Mouse (Mus musculus) embryonic facial prominence, embryonic 14.5 days (tissue): ENCODE measurements at regions not wholly inside any gene's neighbourhood (a gene's known extent, or its start where the extent isn't known, plus 50 kb on each side); places are given as distances from the start of the nearest gene placed in this dataset.

ENCODE experiments used
- ATAC-seq: fragments of 200-750 bp; cut with Nextera tagmentation; 2 replicates; pipeline ENCODE4 v1.8.0; 2017; ENCODE audit warnings: low read depth, moderate number of reproducible peaks, moderate TSS enrichment
- DNase-seq: peaks from one replicate; pipeline ENCODE4 v3.0.0-alpha.2; 2015; ENCODE audit warnings: low spot score
- H3K27ac ChIP-seq: fragments of 300-500 bp; sonication (generic); replicated peaks from 2 replicates; pipeline ENCODE4 v1.5.1; 2014; ENCODE audit warnings: low read depth, mild to moderate bottlenecking, low read length, moderate library complexity
- H3K27me3 ChIP-seq: fragments of 300-500 bp; sonication (generic); replicated peaks from 2 replicates; pipeline ENCODE4 v1.6.1; 2014; ENCODE audit warnings: low read length; ENCODE audit not compliant: control insufficient read depth, insufficient read depth
- H3K36me3 ChIP-seq: fragments of 300-500 bp; sonication (generic); 2 replicates; pipeline ENCODE4 v1.6.1; 2014; ENCODE audit warnings: low read length, mixed read lengths; ENCODE audit not compliant: control insufficient read depth, insufficient read depth
- H3K4me1 ChIP-seq: fragments of 300-500 bp; sonication (generic); 2 replicates; pipeline ENCODE4 v1.6.1; 2014; ENCODE audit warnings: antibody characterized with exemption, low read length; ENCODE audit not compliant: control insufficient read depth, insufficient read depth
- H3K4me2 ChIP-seq: fragments of 300-500 bp; sonication (generic); 2 replicates; pipeline ENCODE4 v1.6.1; 2014; ENCODE audit warnings: low read depth, mild to moderate bottlenecking, low read length, moderate library complexity, mixed read lengths
- H3K4me3 ChIP-seq: fragments of 300-500 bp; sonication (generic); 2 replicates; pipeline ENCODE4 v1.5.1; 2014; ENCODE audit warnings: low read depth, mild to moderate bottlenecking, low read length
- H3K9ac ChIP-seq: fragments of 300-500 bp; sonication (generic); 2 replicates; pipeline ENCODE4 v1.6.1; 2014; ENCODE audit warnings: low read depth, mild to moderate bottlenecking, low read length, moderate library complexity, mixed read lengths
- H3K9me3 ChIP-seq: fragments of 300-500 bp; sonication (generic); 2 replicates; pipeline ENCODE4 v1.6.1; 2016; ENCODE audit warnings: low read length; ENCODE audit not compliant: control insufficient read depth
- WGBS: fragments of 180-500 bp; shearing (Covaris S2); extraction: QIAGEN DNeasy Blood & Tissue Kit; methylation state at CpG from one replicate; pipeline ENCODE4 v1.1.7; 2014; 5-methylcytosine and 5-hydroxymethylcytosine counted together

DNA sequence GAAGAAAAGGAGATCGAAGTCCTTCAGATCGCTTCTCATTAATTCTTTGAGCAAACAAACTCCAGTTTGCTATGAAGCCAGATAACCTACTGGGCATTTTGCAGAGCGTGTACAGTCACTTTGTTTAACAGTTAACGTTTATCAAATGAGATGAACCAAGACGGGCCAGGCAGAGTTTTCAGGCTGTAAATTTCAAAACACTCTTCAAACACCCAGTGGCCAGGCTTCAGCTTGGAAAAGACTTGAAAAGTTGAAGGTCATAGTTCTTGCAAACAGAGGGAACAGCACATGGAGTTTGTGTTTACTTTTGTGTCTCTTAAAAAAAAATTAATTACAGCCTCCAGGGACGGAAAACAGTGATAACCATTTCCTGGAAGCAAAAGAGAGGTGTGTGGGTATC is 164.2 kb upstream of the Gm5148 start:
- 53% methylated on average over 6 of the region's 6 CpGs for WGBS
- Histone ChIP-seq H3K9ac (no peak overlapping the region), H3K27ac (no peak overlapping the region), H3K27me3 (no peaks in the 10 kb centered on the region), H3K4me3 (no peak overlapping the region), H3K9me3 (0 out of 2 replicates have a peak, but pooled peaks cover 4% of the 10 kb centered on the region), H3K36me3 (no peaks in the 10 kb centered on the region), H3K4me1 (peaks cover 4% of the 10 kb centered on the region), H3K4me2 (no peak overlapping the region)
- ATAC-seq (no peak), DNase-seq (no peak)

DNA sequence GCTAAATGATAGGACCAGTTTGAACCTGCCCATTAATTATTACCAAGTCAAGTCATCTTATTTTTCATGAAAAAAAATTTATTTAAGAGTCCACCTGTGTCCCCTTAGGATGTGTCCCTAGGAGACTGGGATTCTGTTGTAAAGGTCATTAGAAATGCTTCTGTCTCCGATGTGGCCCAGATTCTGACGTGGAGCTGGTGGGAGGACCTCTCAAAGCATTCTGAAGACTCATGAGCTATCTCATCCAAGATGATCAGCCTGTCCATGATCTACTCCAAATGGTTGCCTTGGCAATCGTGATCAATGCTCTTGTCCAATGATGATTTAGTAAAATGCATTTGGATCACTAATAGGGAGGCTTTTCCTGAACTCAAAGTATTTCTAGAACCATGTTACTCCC is 163.4 kb upstream of the Gm5148 start:
- DNase-seq (no peak), ATAC-seq (no peak)
- Histone ChIP-seq H3K27ac (no peak overlapping the region), H3K4me3 (no peak overlapping the region), H3K4me2 (no peak overlapping the region), H3K4me1 (peaks cover 4% of the 10 kb centered on the region), H3K9me3 (0 out of 2 replicates have a peak, but pooled peaks cover 3% of the 10 kb centered on the region), H3K9ac (no peak overlapping the region), H3K36me3 (no peaks in the 10 kb centered on the region), H3K27me3 (no peaks in the 10 kb centered on the region)
- 77% methylated on average over 3 of the region's 3 CpGs for WGBS

DNA sequence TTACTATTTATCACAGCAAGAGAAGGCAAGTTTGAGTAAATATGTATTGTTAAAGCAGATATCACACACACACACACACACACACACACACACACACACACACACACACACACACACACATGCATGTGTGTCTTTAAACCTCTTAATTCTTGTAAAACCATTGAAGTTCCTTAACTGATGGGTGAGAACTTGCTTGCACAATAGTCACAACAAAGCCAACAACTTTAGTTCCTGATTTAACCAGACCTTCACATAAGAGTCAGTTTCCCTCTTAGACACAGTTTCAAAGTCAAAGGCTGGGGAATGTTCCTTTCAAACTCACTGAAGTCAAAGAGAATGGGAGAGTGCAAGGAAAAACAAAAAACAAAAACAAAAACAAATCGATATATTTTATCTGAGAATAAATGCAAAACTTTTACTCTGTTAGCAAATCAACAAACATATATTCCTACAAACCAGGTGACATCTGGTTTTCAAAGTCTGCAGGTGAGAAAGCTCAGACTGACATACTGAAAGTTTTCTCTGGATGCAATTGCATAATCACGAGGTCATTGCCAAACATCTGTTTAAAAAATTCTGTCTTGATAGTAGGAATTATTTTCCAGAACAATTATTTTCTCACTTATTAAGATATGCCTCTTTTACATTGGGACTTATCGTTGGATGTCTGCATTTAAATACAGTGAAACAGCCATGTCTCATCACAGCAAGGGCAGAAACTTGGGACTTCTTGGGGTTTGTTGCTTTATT is 162.6 kb upstream of the Gm5148 start:
- H3K36me3 ChIP-seq, result no peaks in the 10 kb centered on the region
- ATAC-seq (no peak), DNase-seq (no peak)
- H3K4me1 ChIP-seq, result peaks cover 4% of the 10 kb centered on the region
- 80% methylated on average over 3 of the region's 3 CpGs for WGBS
- no peaks in the 10 kb centered on the region for H3K9me3 ChIP-seq
- H3K9ac ChIP-seq, result no peak overlapping the region
- H3K27me3 ChIP-seq, result no peaks in the 10 kb centered on the region
- H3K4me2 ChIP-seq, result no peak overlapping the region
- no peak overlapping the region for H3K4me3 ChIP-seq
- H3K27ac ChIP-seq, result no peak overlapping the region

DNA sequence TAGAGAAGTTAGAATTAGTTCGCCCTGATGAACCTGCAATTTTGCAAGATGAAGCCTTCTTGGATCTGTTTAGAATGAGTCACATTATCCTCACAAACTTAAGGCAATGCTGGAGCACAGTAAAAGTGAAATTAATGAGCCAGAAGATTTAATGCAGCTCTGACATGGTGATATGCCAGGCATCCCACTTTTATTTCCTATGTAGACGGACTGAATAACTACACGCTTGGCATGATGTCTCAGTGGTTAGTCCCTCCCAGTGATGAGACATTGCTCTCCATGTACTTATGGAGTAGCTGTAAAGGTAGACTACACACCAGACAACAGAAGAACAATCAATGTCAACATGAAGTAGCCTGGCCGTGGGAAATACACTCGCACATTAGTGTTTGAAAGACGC is 161.5 kb upstream of the Gm5148 start:
- WGBS, result 83% methylated on average over 6 of the region's 6 CpGs
- peaks cover 4% of the 10 kb centered on the region for H3K4me1 ChIP-seq

DNA sequence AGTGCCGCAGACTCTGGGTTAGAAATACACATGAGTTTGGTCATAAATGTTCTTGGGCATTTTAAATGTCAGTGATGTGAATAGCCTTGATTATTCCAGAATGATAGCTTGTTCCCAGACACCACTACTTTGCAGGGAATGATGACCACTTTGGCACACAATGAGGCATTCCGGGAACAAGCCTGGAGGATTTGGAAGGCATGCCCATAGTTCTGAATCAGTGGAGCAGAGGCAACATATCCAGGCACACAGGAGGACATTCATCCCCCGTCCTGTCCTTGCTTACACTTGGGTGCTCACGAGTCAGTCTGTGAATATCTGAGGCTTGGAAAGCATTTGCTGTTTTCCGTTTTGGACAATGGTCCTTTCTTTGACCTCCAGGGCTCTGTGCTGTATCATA is 158.1 kb upstream of the Gm5148 start:
- Histone ChIP-seq H3K36me3 (no peaks in the 10 kb centered on the region), H3K9ac (no peak overlapping the region), H3K4me1 (no peaks in the 10 kb centered on the region), H3K4me3 (no peak overlapping the region), H3K9me3 (no peaks in the 10 kb centered on the region), H3K4me2 (no peak overlapping the region), H3K27ac (no peak overlapping the region), H3K27me3 (no peaks in the 10 kb centered on the region)
- no peak for DNase-seq
- WGBS, result 62% methylated on average over 5 of the region's 5 CpGs
- ATAC-seq, result no peak

More for the DNA sequence above, 161.5 kb upstream of the Gm5148 start:
- no peak overlapping the region for H3K9ac ChIP-seq
- H3K9me3 ChIP-seq, result no peaks in the 10 kb centered on the region
- DNase-seq, result no peak
- no peak overlapping the region for H3K27ac ChIP-seq
- H3K4me3 ChIP-seq, result no peak overlapping the region
- H3K4me2 ChIP-seq, result no peak overlapping the region
- H3K36me3 ChIP-seq, result no peaks in the 10 kb centered on the region
- no peaks in the 10 kb centered on the region for H3K27me3 ChIP-seq
- no peak for ATAC-seq

DNA sequence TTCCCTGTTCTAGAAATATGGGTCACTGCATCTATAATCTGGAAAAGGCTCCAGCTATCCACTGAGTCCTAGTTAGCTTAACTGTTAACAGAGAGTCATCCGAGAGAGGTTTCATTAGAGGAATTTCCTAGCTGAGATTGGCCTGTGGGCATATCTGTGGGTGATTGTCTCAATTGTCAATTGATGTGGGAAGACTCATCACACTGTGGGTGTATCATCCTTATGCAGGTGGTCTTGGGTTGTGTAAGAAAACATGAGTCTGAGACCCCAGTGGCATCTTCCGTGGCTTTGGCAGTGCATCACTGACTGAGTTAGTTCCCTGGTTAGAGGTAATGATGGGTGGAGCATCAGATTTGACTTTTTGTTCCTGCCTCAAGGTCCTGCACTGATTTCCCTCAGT is 156.7 kb upstream of the Gm5148 start:
- 75% methylated on average over 2 of the region's 2 CpGs for WGBS
- no peak overlapping the region for H3K27ac ChIP-seq
- no peak overlapping the region for H3K4me2 ChIP-seq

DNA sequence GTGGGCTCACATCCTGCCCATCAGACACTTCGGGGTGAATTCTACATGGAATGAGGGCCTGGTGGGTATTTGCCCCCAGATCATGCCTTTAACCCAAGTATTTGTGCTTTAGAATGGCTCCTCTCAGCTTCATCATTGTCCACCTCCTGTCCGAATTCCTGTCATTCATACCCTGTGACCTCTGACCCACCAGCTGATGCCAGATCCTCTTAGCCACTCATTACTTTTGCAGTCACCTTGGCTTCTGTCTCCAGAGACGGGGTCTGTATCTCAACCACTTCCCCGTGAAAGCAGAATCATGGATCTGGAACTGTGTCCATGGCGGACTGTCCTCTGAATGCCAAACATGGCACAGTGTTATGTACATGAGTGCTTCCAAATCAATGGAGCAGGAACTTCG is 154.8 kb upstream of the Gm5148 start:
- no peak for ATAC-seq
- no peak for DNase-seq
- no peak overlapping the region for H3K4me2 ChIP-seq
- no peak overlapping the region for H3K27ac ChIP-seq
- no peak overlapping the region for H3K4me3 ChIP-seq
- 59% methylated on average over 6 of the region's 6 CpGs for WGBS
- H3K4me1 ChIP-seq, result peaks cover 22% of the 10 kb centered on the region
- no peaks in the 10 kb centered on the region for H3K9me3 ChIP-seq
- H3K27me3 ChIP-seq, result no peaks in the 10 kb centered on the region
- H3K36me3 ChIP-seq, result no peaks in the 10 kb centered on the region
- no peak overlapping the region for H3K9ac ChIP-seq

More for the DNA sequence above, 156.7 kb upstream of the Gm5148 start:
- H3K27me3 ChIP-seq, result no peaks in the 10 kb centered on the region
- ATAC-seq (no peak), DNase-seq (no peak)
- no peak overlapping the region for H3K4me3 ChIP-seq
- H3K9me3 ChIP-seq, result no peaks in the 10 kb centered on the region
- peaks cover 5% of the 10 kb centered on the region; the same call in 1 of the 2 replicates for H3K4me1 ChIP-seq
- H3K9ac ChIP-seq, result no peak overlapping the region
- no peaks in the 10 kb centered on the region for H3K36me3 ChIP-seq

DNA sequence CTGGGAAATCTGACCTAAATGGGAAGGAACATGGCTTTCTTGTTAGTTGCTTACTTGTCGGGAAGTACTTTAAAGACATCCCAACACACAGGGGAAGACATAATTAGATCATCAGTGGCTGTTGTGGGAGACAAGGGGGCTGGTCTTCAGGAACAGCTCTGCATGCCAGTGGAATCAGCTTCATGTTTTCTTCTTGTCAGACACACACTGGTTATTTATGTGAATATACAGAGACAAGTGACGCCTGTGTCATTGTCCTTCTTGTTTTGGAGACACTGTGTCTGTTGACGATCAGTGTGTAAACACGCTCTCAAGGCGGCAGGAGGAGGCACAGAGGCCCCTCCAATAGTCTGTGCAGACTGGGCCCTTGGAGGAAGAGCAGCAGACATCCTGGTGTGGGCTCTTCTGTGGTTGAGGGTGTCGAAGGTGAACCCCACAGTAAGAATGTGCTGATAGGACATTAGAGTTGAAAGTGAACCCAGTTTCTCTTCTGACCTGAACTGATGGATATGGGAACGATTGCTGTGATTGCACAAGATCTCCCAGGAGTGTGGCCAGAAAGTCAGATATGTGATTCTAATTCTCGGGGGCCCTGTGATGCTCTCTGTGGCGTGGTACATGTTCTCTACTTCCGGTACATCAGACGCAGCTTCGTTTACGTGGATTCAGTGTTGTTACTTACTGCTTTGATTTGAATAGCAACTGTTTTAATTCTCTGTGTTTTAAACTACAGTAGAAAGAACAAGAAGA is 151.9 kb upstream of the Gm5148 start:
- WGBS, result 73% methylated on average over 13 of the region's 13 CpGs
- no peaks in the 10 kb centered on the region for H3K9me3 ChIP-seq
- no peaks in the 10 kb centered on the region for H3K27me3 ChIP-seq
- H3K9ac ChIP-seq, result no peak overlapping the region
- no peak overlapping the region for H3K4me2 ChIP-seq
- DNase-seq, result no peak
- H3K27ac ChIP-seq, result peak overlapping the region; percentile 94
- H3K4me3 ChIP-seq, result no peak overlapping the region
- no peaks in the 10 kb centered on the region for H3K36me3 ChIP-seq
- H3K4me1 ChIP-seq, result peaks cover 27% of the 10 kb centered on the region
- no peak for ATAC-seq
